Mouse (Mus musculus) kidney, postnatal 0 days (tissue): ENCODE measurements around the gene Aff3. TPM values are rescaled to one million over a fixed set of nuclear protein-coding genes. Genes with fewer than 3 reads are reported as not detected.

Experiments
- ATAC-seq: fragments of 200-750 bp; cut with Nextera tagmentation; replicated peaks from 2 replicates; pipeline ENCODE4 v1.8.0; 2017; ENCODE audit warnings: low read depth, moderate number of reproducible peaks, moderate TSS enrichment, moderate library complexity; ENCODE audit not compliant: low FRiP score
- DNase-seq: peaks from one replicate; pipeline ENCODE4 v3.0.0-alpha.2; 2016; ENCODE audit warnings: low spot score
- H3K27ac ChIP-seq: fragments of 300-500 bp; sonication (generic); 2 replicates; pipeline ENCODE4 v1.5.1; 2014; ENCODE audit warnings: mild to moderate bottlenecking
- H3K27me3 ChIP-seq: fragments of 300-500 bp; sonication (generic); 2 replicates; pipeline ENCODE4 v1.6.1; 2014; ENCODE audit warnings: low read length, mixed read lengths; ENCODE audit not compliant: insufficient read depth
- H3K36me3 ChIP-seq: fragments of 300-500 bp; sonication (generic); 2 replicates; pipeline ENCODE4 v1.6.1; 2014; ENCODE audit warnings: low read length, mixed read lengths; ENCODE audit not compliant: insufficient read depth
- H3K4me1 ChIP-seq: fragments of 300-500 bp; sonication (generic); replicated peaks from 2 replicates; pipeline ENCODE4 v1.6.1; 2014; ENCODE audit warnings: antibody characterized with exemption, low read length, mixed read lengths; ENCODE audit not compliant: insufficient read depth
- H3K4me2 ChIP-seq: fragments of 300-500 bp; sonication (generic); 2 replicates; pipeline ENCODE4 v1.6.1; 2014; ENCODE audit warnings: mild to moderate bottlenecking, low read length, moderate library complexity, mixed read lengths
- H3K4me3 ChIP-seq: fragments of 300-500 bp; sonication (generic); replicated peaks from 2 replicates; pipeline ENCODE4 v1.5.1; 2014; ENCODE audit warnings: low read depth, low read length
- H3K9ac ChIP-seq: fragments of 300-500 bp; sonication (generic); 2 replicates; pipeline ENCODE4 v1.6.1; 2014; ENCODE audit warnings: low read depth, low read length
- H3K9me3 ChIP-seq: fragments of 300-500 bp; sonication (generic); replicated peaks from 2 replicates; pipeline ENCODE4 v1.6.1; 2016; ENCODE audit warnings: low read length, inconsistent platforms, mixed read lengths
- CTCF ChIP-seq: IDR thresholded peaks from 2 replicates; pipeline ENCODE4 v1.5.1; 2016; ENCODE audit warnings: antibody characterized with exemption, low read depth, mild to moderate bottlenecking, moderate library complexity
- WGBS: fragments of 180-500 bp; shearing (Covaris S2); extraction: QIAGEN DNeasy Blood & Tissue Kit; methylation state at CpG from one replicate; pipeline ENCODE4 v1.1.7; 2014; 5-methylcytosine and 5-hydroxymethylcytosine counted together
- polyA plus RNA-seq: library from polyadenylated mRNA; unstranded; fragments of >200 nt; fragmentation: Nextera tagmentation; extraction: Ambion mirVana; gene quantifications from 2 replicates; pipeline ENCODE4 v1.2.1, GENCODE M21; 2015

Gene Aff3
- polyA plus RNA-seq, 1 experiment from 2014 or later, result 7.9 TPM

- ATAC-seq, result no peak
Measured at GRCm38 (mm10) chr1:38595311-38595710, 69.4 kb downstream of the Aff3 start.

DNA sequence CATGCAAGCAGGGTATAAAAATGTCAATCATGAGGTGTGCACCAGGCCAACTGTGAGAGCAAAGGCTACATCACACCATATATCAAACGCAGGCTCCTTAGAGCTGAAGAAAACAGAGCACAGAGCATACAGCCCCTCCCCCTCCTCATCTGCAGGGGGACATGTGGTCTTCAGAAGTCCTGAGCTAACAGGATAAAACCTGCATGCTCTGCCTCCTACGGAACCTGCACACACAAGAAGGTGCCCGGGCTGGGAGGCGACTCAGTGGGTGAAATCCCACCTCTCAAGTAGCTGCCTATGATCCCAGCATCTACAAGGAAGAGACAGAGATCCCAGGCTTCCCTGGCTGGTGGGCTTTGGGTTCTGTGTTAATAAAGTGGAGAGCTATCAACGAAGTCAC, 70.0 kb downstream of the Aff3 start:
- DNase-seq (no peak), ATAC-seq (no peak)
- H3K4me1 ChIP-seq, result no peaks in the 10 kb centered on the region
- no peaks in the 10 kb centered on the region for H3K36me3 ChIP-seq
- no peak overlapping the region for H3K4me3 ChIP-seq
- H3K27me3 ChIP-seq, result no peaks in the 10 kb centered on the region
- H3K9me3 ChIP-seq, result no peaks in the 10 kb centered on the region
- WGBS, result 48% methylated on average over 5 of the region's 5 CpGs
- no peak for TF ChIP-seq CTCF
- H3K27ac ChIP-seq, result no peak overlapping the region
- H3K9ac ChIP-seq, result no peak overlapping the region
- no peak overlapping the region for H3K4me2 ChIP-seq

More at GRCm38 (mm10) chr1:38595311-38595710, 69.4 kb downstream of the Aff3 start:
- Histone ChIP-seq H3K4me3 (no peak overlapping the region), H3K27me3 (no peaks in the 10 kb centered on the region), H3K4me2 (no peak overlapping the region), H3K9me3 (no peaks in the 10 kb centered on the region), H3K4me1 (no peaks in the 10 kb centered on the region), H3K9ac (no peak overlapping the region), H3K36me3 (no peaks in the 10 kb centered on the region), H3K27ac (no peak overlapping the region)
- 63% methylated on average over 3 of the region's 3 CpGs for WGBS
- DNase-seq, result no peak
- TF ChIP-seq CTCF, result no peak

DNA sequence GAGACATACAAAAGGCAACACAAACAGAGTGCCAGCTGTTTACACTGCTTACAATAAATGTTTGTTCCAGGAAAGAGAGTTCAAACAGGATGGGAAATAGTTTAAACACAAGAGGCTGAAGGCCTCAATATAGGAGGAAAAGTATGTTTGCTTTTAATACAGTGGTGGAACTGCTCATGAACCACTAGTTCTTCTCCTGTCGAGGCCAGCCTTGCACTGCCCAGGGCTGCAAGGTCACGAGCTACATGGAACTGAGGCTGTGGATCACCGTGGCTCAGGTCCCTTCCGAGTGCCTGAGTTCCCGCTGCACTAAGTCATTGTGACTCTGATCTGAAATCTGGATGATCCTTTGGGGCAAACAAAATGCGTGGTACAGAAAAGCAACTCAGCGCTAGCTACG, 73.6 kb downstream of the Aff3 start:
- H3K27me3 ChIP-seq, result no peaks in the 10 kb centered on the region
- H3K36me3 ChIP-seq, result no peaks in the 10 kb centered on the region
- no peak for DNase-seq
- no peak overlapping the region for H3K4me3 ChIP-seq
- H3K27ac ChIP-seq, result no peak overlapping the region
- WGBS, result 69% methylated on average over 8 of the region's 8 CpGs
- H3K4me1 ChIP-seq, result no peaks in the 10 kb centered on the region
- H3K9ac ChIP-seq, result no peak overlapping the region
- TF ChIP-seq CTCF, result no peak
- H3K4me2 ChIP-seq, result no peak overlapping the region
- H3K9me3 ChIP-seq, result no peaks in the 10 kb centered on the region
- no peak for ATAC-seq

DNA sequence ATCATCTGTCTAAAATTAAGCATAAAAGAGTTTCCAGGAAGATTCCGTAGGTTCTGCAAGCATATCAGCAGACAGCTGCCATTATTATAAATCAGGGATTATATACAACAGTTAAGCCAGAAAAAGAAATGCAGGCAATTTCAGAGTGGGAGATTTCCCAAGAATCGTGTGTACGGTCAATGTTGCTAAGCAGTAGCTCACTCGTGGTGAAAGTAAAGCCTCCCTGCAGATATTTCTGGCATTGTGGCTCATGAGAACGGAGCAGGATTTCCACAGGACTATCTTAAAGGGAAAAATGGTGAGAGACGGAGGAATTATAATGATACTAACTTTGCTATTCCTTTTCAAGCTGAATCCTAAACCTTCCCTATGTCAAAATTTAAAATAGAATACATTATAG, 76.0 kb downstream of the Aff3 start:
- Histone ChIP-seq H3K27me3 (no peaks in the 10 kb centered on the region), H3K4me3 (no peak overlapping the region), H3K36me3 (no peaks in the 10 kb centered on the region), H3K4me1 (no peaks in the 10 kb centered on the region), H3K9me3 (no peaks in the 10 kb centered on the region), H3K9ac (no peak overlapping the region), H3K27ac (no peak overlapping the region), H3K4me2 (no peak overlapping the region)
- TF ChIP-seq CTCF, result no peak
- ATAC-seq (no peak), DNase-seq (no peak)
- 80% methylated on average over 6 of the region's 6 CpGs for WGBS

- ATAC-seq (no peak), DNase-seq (no peak)
- Histone ChIP-seq H3K4me3 (no peak overlapping the region), H3K36me3 (no peaks in the 10 kb centered on the region), H3K9me3 (no peaks in the 10 kb centered on the region), H3K27ac (no peak overlapping the region), H3K4me1 (no peaks in the 10 kb centered on the region), H3K4me2 (no peak overlapping the region), H3K9ac (no peak overlapping the region), H3K27me3 (no peaks in the 10 kb centered on the region)
- 63% methylated on average over 9 of the region's 9 CpGs for WGBS
- TF ChIP-seq CTCF, result no peak
Measured at GRCm38 (mm10) chr1:38582328-38582727, 82.4 kb downstream of the Aff3 start.

DNA sequence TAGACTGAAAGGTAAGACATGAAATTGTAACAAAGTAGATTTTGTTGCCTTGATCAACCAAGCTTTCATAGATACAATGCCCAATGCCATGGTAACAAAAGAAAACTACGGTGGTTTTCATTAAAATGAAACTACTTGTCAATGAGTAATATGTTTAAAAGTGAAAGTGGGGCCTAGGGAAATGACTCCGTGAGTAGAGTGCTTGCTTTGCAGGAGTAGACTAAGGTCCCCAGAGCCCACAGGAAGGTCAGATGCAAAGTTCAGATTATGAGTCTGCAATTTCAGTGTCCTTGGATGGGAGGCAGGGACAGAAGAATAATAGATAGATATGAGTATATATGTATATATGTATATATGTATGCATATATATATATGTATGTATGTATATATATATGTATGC, 84.2 kb downstream of the Aff3 start:
- DNase-seq, result no peak
- H3K27ac ChIP-seq, result no peak overlapping the region
- no peaks in the 10 kb centered on the region for H3K4me1 ChIP-seq
- no peak for ATAC-seq
- no peak for TF ChIP-seq CTCF
- no peak overlapping the region for H3K4me2 ChIP-seq
- H3K4me3 ChIP-seq, result no peak overlapping the region
- H3K9me3 ChIP-seq, result no peaks in the 10 kb centered on the region
- no peak overlapping the region for H3K9ac ChIP-seq
- WGBS, result 74% methylated on average over 2 of the region's 2 CpGs
- H3K36me3 ChIP-seq, result no peaks in the 10 kb centered on the region
- H3K27me3 ChIP-seq, result no peaks in the 10 kb centered on the region

GRCm38 (mm10) chr1:38578339-38578738, 86.4 kb downstream of the Aff3 start:
- Histone ChIP-seq H3K9ac (no peak overlapping the region), H3K27me3 (no peaks in the 10 kb centered on the region), H3K4me2 (no peak overlapping the region), H3K9me3 (no peaks in the 10 kb centered on the region), H3K4me3 (no peak overlapping the region), H3K4me1 (no peaks in the 10 kb centered on the region), H3K36me3 (no peaks in the 10 kb centered on the region), H3K27ac (no peak overlapping the region)
- DNase-seq, result no peak
- no peak for ATAC-seq
- WGBS, result 61% methylated on average over 5 of the region's 5 CpGs
- TF ChIP-seq CTCF, result no peak
